Mouse (Mus musculus) adrenal gland, postnatal 25 days (tissue): ENCODE data around the gene Zbtb5. TPM values are rescaled to one million over a fixed set of nuclear protein-coding genes. Genes with fewer than 3 reads are reported as not detected.
A peak's percentile ranks its signal among the peaks of the same experiment; 100 is the strongest.
"Not testable (repeated sequence)": the region's sequence is repeated elsewhere in the genome, so short reads cannot be mapped to it uniquely, and the experiment has no call there.

ENCODE experiments used
- DNase-seq: peaks from one replicate; pipeline ENCODE4 v3.0.0; 2021; ENCODE audit warnings: mixed read lengths
- total RNA-seq: library from RNA; stranded (reverse); gene quantifications from 2 replicates; pipeline ENCODE4 v1.2.3, GENCODE M21; 2021

The Zbtb5 gene
- total RNA-seq, 1 experiment from 2014 or later = 15.3 TPM

DNA sequence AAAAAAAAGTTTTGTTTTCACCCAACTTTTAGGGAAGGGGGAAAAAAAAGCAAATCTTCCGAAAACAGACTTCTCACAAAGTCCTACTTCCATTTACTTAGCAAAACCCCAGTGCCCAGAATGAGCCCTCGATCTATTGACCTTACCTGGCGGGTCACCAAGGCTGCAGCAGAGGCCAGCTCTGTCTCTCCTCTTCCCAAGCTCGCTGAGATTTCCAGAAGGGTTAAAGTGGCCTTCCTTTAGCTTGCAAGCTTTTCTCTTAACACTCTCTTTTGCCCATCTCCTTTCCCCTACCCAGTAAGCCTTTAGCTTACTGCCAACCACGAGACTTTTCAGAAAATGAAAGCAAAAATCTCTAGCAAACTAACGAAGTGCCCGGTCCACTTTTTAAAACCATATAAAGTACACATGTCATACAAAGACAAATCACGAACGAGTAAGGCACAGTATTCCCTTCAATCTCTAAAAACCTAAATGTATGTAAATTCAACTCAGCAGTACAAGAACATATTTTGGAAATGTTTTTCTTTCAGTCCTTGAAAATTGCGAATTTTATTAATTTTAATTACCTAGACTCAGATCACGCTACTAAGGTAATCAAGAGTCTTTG, 1.3 kb downstream of the Zbtb5 start:
- peak; percentile 37 for DNase-seq

GRCm38 (mm10) chr4:45005452-45005851, 6.8 kb downstream of the Zbtb5 start:
- no peak for DNase-seq

- DNase-seq = no peak
These were observed 12.2 kb downstream of the Zbtb5 start for GRCm38 (mm10) chr4:45000001-45000400.

DNA sequence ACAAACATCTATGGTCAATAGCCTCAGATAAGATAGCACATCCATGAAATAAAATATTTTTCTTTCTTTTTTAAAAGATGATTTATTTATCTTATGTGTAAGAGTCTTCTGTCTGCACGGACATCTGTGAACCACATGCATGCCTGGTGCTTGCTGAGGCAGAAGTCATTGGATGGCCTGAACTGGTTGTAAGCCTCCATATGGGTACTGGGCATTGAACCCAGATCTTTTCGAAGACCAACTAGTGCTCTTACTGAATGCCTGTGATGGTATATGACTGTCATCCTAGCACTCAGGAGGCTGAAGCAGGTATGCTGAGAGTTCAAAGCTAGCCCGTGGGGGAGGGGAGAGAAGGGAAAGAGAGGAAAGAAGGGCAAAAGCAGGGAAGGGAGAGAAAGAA, 14.1 kb downstream of the Zbtb5 start:
- DNase-seq = no peak

DNA sequence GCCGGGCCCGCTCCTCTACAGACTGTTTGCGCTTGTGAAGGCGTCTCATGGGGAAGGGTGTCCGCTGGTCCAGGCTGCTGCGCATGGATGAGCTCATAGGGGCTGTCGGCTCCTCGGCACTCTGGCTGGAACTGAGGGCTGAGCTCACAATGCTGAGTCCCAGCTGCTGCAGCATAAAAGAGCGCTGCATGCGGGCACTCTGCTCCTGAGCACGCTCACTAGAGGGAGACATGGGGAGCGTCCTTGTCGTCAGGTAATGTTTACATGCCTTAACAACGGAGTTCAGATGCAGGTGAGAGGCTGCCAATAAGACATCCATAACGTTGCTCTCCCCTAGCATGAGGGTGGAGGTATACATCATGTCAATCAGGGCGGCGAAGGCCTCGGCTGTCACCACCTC, 17.4 kb downstream of the Zbtb5 start:
- DNase-seq = no peak

GRCm38 (mm10) chr4:44993847-44994246, 18.4 kb downstream of the Zbtb5 start:
- DNase-seq = no peak

GRCm38 (mm10) chr4:44993179-44993578, 19.0 kb downstream of the Zbtb5 start:
- DNase-seq = not testable (repeated sequence)

DNA sequence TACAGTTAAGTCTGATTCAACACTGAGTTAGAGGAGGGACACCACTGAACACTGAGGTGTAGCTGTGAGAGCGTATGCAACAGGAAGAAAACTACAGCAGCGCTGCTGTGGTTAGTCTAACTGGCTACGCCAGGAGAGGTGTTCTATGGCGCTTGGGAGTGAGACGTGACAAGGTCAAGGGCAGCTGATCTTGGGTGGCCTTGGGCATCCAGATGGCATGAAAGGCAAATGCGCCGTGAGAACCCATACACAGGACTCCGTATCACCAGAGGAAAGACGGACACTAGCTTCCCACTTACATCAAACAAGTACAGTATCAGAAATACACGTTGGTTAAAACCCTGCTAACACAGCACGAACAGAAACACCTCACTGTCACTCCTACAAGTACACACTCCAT, 19.9 kb downstream of the Zbtb5 start:
- DNase-seq = not testable (repeated sequence)

DNA sequence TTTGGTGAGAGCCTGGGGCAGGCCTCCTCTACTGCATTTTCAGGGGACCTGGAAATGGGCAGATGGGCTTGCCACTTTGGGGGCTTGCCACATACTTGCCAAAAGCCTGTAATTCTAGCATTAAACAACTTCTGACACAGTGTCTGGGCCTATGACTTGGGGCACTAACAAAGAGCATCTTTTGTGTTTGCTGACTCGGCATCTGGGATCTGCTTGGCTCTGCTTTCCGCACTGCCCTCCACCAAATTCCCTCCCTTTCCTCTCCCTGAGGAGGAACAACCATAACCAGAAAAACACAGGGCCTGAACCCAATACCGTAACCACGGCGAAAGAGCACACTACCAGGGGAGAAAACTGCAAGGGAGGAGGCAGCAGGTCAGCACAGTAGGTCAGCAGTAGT, 21.7 kb downstream of the Zbtb5 start:
- no peak for DNase-seq

DNA sequence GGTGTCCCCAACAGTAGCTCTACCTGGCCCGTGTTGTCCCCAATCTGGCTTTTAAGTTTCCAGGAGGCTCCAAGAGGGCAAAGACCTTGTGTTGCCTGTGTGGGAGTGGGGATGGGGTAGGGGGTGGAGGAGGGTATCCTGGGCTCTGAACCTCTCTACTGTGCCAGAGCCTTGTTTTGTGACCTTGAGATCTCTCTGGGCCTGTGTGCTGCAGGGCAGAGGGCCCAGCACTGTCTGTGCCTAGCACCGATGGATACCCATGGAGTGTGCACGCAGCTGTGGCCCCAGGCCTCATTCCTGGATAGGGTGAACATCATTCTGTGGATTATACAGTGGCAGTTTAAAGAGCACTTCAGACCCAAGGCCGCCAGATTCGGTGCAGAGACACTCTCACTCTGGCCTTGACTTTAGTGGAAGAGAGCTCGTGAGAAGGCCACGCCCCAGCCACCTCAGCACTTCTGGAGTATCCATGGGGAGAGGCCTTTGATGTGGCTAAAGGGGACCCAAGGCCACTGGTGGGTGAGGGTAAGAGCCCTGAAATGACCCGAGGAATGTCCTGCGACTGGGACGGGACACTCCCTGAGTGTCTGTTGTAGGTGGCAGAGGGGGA, 29.0 kb downstream of the Zbtb5 start:
- peak; percentile 66 for DNase-seq

DNA sequence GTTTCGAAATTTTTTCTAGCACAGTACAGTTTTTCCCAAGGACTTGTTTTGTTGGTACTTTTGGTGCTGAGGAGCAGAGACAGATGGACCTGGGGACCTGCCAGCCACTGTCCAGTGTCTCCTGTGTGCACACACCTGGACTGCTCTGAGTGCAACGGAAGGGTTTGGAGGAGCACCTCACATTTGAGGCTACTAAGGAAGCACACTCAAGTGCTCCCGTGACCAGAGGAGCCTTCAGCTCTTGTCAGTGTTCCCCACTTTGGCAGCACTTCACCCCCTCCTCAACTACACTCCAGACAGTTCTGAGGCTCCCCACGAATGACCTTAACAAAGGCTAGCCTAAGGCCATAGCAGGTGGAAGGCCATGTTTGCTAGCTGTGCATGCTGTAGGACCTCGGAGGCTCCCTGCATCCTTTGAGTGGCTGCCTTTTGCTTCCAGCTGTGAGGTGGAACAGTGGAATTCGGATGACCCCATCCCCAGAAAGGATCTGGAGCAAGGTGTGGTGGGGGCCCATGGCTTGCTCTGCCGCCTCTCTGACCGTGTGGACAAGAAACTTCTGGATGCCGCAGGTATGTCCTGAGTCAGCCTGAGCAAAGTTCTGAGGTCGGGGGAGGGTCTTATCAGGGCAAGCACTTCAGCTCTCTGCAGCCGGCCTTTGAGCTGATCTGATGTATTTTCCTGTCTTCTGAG, 29.6 kb downstream of the Zbtb5 start:
- DNase-seq = no peak

DNA sequence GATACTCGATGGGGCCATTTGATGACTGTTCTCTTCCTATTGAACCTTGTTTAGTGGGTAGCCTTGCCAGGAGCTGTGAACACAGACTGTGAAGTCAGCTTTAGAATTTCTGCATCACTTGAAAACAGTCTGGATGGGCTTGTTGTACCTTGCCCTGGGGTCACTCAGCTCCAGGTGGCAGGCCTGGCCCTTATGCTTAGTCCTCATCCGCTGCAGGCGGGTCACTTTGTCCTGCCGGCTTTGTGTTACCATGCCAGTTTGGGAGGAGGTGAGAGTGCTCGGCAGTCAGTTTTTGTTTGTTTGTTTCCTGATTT, 30.3 kb downstream of the Zbtb5 start:
- no peak for DNase-seq

DNA sequence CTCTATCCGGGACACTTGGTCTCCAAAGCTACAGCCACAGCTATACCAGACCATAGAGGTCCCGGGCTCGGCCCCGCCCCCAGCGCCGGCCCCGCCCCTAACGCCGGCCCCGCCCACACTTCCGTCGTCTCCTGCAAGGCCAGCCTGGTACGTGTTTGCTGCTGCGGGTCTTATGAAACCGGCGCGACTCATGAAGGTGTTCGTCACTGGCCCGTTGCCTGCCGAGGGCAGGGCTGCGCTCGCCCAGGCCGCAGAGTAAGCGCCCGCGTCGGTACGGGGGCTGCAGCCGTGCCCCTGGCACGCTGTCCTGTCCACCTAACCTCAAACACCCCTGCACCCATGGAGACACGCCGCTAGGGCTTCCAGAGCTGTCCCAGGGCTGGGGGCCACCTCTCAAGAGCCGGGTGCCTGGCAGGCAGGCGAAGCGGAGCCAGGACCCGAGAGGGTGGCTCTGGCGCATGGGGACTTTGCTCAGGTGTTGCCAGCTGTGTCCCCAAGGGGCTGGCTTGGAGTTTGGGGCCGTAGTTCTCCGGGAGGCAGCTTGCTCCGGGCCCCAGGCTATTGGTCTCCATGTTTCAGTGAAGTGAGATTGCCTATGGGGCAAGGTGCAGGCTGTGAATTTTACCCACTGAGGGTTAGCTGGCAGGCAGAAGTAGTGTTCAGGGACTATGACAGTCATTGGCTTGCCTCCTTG, 30.8 kb downstream of the Zbtb5 start, which contains the start of gene Grhpr:
TSS of gene Grhpr (plus strand) at position 116 of the 694 bp plus-strand sequence.
- DNase-seq = peak; percentile 92

- DNase-seq = peak; percentile 80
These were observed 32.3 kb downstream of the Zbtb5 start for GRCm38 (mm10) chr4:44979794-44980338.

DNA sequence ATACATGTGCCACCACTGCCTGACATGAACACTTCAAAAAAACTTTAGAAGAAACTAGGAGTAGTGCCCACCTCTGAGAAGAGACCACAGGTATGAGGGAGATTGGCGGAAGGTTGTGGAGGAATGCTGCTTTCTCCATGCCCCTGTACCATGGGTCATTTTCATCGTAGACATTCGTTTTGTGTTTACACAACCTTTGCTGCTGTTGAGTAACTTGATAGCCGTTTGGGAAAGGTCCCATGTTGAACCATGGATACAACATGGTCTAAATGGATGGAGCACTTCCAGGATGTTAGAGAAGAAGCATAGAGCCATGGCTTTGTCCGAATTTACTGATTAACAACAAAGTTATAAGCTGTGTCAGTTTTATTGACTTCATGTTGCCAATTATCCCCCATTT, 34.0 kb downstream of the Zbtb5 start:
- DNase-seq = no peak

GRCm38 (mm10) chr4:44976921-44977710, 35.1 kb downstream of the Zbtb5 start:
- DNase-seq = no peak

DNA sequence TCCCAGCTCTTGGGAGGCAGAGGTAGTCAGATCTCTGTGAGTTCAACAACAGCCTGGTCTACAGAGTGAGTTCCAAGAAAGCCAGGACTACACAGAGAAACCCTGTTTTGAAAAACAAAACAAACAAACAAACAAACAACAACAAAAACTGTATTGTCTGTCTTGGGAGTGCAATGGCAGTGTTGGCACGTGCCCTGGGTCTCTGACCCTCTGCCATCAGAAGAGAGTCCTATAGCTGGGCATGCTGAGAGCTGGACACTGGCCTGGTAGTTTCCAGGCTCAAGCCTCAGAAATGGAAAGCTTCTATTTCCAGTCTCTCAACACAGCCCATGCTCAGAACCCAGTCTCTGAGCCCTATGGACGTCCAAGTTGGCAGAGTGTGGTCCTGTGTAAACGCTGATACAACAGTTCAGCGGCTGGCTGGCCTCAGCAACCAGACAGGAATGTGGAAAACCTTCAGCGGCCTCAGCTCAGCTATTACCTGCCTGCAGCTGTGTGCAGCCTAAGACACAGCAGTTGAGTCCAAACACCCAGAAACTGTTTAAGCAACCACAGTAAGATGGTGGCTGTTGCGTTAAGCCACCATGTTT, 36.1 kb downstream of the Zbtb5 start:
- DNase-seq = no peak

- DNase-seq = no peak
These were observed 37.9 kb downstream of the Zbtb5 start for GRCm38 (mm10) chr4:44974331-44974730.

DNA sequence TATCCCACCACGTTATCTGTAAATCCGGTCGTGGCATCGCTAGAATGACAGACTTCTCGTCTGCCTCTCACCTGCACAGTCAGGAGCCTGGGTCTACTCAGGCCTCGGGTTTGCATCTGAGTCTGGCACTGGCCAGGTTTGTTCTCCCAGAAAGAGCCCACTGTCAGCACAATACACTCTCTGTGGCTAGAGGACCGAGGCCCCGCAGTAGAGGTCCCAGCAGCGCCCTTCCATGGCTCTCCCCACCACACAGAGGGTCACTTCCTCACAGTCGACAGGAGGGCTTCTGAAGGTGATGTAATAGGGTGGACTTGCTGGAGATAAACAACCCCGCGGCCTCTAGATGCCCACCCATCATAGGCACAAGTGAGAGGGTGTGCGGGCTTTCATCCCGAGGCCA, 38.3 kb downstream of the Zbtb5 start:
- no peak for DNase-seq

- DNase-seq = peak; percentile 90
These were observed 38.8 kb downstream of the Zbtb5 start for GRCm38 (mm10) chr4:44973450-44973849.

GRCm38 (mm10) chr4:44970612-44971110, 41.6 kb downstream of the Zbtb5 start:
- peak; percentile 60 for DNase-seq
